Mouse (Mus musculus) c-Kit-positive CD71-negative TER-119-negative erythroid progenitor cells, embryonic 14.5 days (primary cell): Measurements from ENCODE around the gene Cops2.

ENCODE experiments used
- DNase-seq: peaks from one replicate; pipeline ENCODE4 v3.0.0-alpha.2; 2013; ENCODE audit warnings: low read depth

Cops2 gene

GRCm38 (mm10) chr2:125858521-125859280, at the start of gene Cops2, which contains the start of gene Galk2:
Gene Cops2, minus strand, starts transcription at chr2:125859139.
Gene Galk2, plus strand, starts transcription at chr2:125859109.
- peak; percentile 96 for DNase-seq

- no peak for DNase-seq
Measured at GRCm38 (mm10) chr2:125907580-125908255, 48.8 kb upstream of the Cops2 start.

- DNase-seq = no peak
Measured at GRCm38 (mm10) chr2:125906407-125907066, 47.6 kb upstream of the Cops2 start.

GRCm38 (mm10) chr2:125901426-125901825, 42.5 kb upstream of the Cops2 start:
- DNase-seq = no peak

DNA sequence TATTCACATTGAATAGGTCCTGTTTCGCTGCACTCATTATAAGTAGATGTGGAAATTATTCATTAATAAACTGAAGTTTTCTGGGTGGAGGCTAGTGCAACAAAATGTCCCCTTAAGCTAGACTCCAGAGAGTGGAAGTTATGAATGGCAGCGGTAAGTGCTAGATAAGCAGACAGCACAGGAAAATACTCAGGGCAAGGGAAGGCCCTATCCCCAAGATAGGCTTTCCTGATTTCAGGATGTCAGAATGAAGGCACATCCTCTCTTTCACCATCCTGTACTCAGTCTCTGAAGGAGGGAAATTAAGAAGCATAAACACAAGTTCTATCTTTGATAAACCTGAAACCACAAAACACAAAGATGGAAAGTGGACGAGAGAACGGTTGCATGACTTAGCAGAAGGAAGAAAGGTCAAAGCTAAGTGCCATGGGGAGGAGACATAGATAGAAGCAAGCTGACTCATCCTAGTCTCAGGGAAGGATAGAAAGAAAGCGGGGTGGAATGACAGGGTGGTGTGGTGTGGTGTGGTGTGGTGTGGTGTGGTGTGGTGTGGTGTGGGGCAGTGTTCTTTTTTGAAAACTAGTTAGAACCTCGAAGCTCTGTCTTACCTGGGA, 42.0 kb upstream of the Cops2 start:
- DNase-seq = no peak

GRCm38 (mm10) chr2:125896355-125896754, 37.4 kb upstream of the Cops2 start:
- DNase-seq = no peak

DNA sequence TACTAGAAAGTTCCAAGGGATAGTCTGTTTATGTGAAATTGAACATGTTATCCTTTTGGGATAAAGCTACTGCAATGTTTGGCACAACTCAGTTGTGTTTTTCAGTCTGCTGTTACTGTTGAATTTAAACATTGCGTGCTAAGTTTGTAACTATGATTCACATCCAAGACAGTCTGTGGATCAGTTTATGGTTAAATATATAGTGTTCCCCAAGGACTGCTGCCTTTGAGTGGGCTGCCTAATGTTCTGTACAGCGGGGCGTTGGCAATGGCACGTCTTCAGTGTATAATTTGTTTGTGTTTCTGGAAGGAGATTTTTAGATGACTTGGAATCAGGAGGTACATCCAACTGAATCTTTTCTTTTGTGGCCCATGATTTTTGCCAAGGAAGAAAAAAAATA, 36.2 kb upstream of the Cops2 start:
- no peak for DNase-seq

GRCm38 (mm10) chr2:125893096-125893495, 34.2 kb upstream of the Cops2 start:
- DNase-seq = peak; percentile 28

DNA sequence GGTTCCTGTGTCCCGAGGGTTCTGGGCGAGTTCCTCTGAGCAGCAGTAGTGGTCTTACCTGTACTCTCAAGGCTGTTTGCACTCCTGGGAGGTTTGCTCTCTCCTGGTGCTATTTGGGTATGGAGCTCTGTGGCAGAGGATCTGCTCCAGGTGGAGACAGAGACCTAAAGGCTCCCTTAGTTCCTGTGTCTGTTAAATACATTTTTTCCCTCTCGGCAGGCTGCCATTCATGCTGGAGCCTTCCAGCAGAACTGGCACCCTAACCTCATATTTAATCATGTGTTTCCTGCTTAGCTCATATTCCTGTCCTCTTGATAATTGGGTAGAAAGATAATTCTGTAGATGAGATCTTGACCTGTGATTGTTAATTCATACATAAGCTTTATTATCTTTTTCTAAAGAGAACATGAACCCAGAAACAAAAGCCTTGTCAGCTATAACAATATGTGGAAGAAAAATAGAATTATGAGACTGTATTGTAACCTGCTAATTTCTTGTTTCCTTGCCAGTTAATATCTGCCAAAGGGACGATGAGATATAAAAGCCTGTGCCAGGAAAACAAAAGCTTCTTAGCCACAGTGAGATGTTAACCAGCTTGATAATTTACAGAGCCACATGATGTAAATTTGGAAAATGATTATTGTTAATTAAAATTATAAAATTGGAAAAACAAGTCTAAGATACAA, 27.1 kb upstream of the Cops2 start:
- no peak for DNase-seq

DNA sequence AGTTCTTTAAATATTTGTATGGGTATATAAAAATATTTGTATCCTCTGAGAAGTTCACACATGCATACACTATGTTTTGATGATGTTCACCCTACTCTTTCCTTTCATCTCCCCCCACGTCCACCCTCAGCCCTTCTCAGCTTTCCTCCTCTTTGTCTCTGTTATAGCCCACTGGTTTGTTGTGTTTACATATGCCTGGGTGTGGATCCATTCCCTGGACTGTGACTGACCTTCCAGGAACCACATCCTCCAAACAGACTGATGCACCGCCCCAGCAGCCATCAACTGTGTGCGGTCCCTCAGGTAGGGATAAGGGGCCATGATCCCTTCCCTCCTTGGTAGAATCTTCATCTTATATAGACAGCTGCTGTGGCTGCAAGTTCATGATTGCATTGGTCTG, 11.2 kb upstream of the Cops2 start:
- no peak for DNase-seq

- no peak for DNase-seq
Measured at GRCm38 (mm10) chr2:125868301-125868700, 9.4 kb upstream of the Cops2 start.

DNA sequence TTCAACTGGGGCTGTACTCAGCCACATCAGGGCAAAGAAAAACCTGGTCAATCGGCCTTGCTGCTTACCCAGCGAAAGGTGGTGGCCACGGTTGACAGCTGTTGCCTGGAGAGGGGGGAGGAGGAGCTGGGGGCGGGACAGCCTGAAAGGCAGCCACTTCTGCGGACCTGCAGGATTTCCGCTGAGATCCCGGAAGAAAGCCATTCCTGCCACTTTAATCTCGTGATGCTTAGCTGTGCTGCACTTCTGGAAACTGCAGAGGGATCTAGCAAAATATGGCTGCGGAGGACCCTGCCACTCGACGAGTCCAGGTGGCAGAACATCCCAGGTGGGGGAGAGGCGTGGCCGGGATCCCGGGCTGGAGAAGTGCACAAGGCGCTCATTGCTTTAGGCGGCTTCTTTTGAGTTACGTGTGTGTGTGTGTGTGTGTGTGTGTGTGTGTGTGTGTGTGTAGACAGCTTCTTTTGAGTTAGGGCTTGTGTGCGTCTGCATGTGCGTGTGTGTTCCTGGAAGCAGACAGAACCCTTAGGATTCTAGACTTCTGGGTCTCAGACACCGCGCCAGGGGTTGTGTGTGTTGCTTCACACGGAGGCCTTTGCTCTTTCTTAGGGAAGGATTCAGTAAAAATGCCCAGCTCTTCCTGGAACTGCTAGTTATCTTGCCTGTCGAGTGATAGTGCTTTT, 7.3 kb upstream of the Cops2 start:
- DNase-seq = peak; percentile 52

- no peak for DNase-seq
Measured at GRCm38 (mm10) chr2:125865585-125865984, 6.6 kb upstream of the Cops2 start.

DNA sequence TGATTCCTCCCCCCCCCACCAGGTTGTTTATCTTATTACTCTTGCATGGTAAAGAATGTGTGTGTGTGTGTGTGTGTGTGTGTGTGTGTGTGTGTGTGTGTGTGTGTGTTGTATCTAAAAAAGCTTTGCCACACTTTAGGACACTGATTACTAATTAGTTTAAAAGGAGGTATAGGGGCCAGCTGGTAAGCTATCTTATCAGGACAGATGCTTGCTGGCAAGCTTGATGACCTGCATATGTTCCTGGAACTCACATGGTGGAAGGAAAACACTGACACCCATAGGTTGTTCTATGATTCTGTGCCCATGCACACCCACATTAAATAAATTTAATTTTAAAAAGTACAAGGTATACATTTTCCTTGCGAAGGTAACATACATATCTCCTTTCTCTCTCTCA, 5.6 kb upstream of the Cops2 start:
- DNase-seq = no peak

GRCm38 (mm10) chr2:125863799-125864198, 4.9 kb upstream of the Cops2 start:
- no peak for DNase-seq

GRCm38 (mm10) chr2:125857707-125858106, 1.2 kb downstream of the Cops2 start:
- no peak for DNase-seq

- DNase-seq = no peak
Measured at GRCm38 (mm10) chr2:125851237-125851636, 7.7 kb downstream of the Cops2 start.

GRCm38 (mm10) chr2:125838708-125839284, 20.1 kb downstream of the Cops2 start:
- no peak for DNase-seq

DNA sequence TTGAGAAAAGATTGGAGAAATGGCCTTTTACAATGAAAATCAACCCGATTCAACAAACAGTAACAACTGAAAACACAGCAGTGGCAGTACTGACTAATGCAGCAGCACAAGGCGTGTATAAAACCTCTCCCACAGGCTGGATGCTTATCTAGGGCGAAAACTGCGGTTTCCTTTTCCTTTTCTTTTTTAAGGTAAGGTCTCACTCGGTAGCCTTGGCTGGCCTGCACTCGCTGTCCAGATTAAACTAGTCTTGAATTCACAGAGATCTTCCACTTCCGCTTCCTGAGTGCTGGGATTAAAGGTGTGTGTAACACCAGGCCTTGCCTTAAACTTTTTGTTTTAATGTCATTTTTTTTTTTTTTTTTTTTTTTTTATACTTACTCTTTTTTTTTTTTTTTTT, 20.8 kb downstream of the Cops2 start:
- DNase-seq = no peak

DNA sequence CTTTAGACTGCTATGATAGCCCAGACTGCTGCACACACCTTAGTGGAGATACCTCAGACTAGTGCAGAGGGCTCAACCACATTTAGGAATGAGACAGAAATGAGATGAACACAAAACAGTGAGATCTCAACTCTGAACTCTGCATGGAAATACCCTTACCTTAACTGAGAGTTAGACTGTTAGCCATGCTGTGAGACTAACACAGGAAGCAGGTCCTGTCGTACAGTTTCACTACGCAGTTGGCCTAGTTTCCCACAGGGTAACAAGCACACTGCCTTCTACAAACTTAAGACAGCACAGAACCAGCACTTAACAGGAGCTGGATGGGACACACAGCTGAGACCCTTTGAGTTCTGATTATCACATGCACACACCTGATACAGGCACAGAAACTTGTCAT, 29.0 kb downstream of the Cops2 start:
- no peak for DNase-seq

- no peak for DNase-seq
Measured at GRCm38 (mm10) chr2:125827898-125828297, 31.0 kb downstream of the Cops2 start.
